Mouse (Mus musculus): ENCODE measurements around the gene Fam20a. TPM values are rescaled to one million over a fixed set of nuclear protein-coding genes. Genes with fewer than 3 reads are reported as not detected.

Fam20a gene
- polyA plus RNA-seq, 1 experiment from 2014 or later: 28.0 TPM

- Histone ChIP-seq H3K4me2 (ENCODE audit: low read depth, low read length) (no peak overlapping the region), H3K9me3 (ENCODE audit: low read length) (no peaks in the 10 kb centered on the region), H3K36me3 (replicated peaks; ENCODE audit: insufficient read depth, low read length) (peaks cover 22% of the 10 kb centered on the region), H3K27ac (ENCODE audit: low read depth) (no peak overlapping the region), H3K4me1 (ENCODE audit: insufficient read depth) (0 out of 2 replicates have a peak, but pooled peaks cover 3% of the 10 kb centered on the region), H3K4me3 (ENCODE audit: low read depth, low read length) (no peak overlapping the region), H3K27me3 (ENCODE audit: insufficient read depth, low read length) (no peaks in the 10 kb centered on the region), H3K9ac (replicated peaks) (no peak overlapping the region)
- WGBS (ENCODE audit: insufficient replicate concordance): 73% methylated on average over 7 of the region's 7 CpGs
- DNase-seq (no peak), ATAC-seq (no peak)
- no peak for TF ChIP-seq EP300 (IDR thresholded peaks at IDR 0.05; ENCODE audit: low read depth)
- TF ChIP-seq CTCF (IDR thresholded peaks at IDR 0.05; ENCODE audit: low read depth): no peak
Measured at GRCm38 (mm10) chr11:109673741-109674140, 48.3 kb downstream of the Fam20a start.

GRCm38 (mm10) chr11:109672881-109673739 lies 49.0 kb downstream of the Fam20a start:
- no peaks in the 10 kb centered on the region for H3K9me3 ChIP-seq (ENCODE audit: low read length)
- no peaks in the 10 kb centered on the region for H3K27me3 ChIP-seq (ENCODE audit: insufficient read depth, low read length)
- H3K36me3 ChIP-seq (replicated peaks; ENCODE audit: insufficient read depth, low read length): peaks cover 28% of the 10 kb centered on the region
- no peak overlapping the region for H3K27ac ChIP-seq (ENCODE audit: low read depth)
- H3K9ac ChIP-seq (replicated peaks): no peak overlapping the region
- TF ChIP-seq EP300 (IDR thresholded peaks at IDR 0.05; ENCODE audit: low read depth) (no peak), CTCF (IDR thresholded peaks at IDR 0.05; ENCODE audit: low read depth) (no peak)
- ATAC-seq (no peak), DNase-seq (no peak)
- no peak overlapping the region for H3K4me3 ChIP-seq (ENCODE audit: low read depth, low read length)
- 72% methylated on average over 21 of the region's 21 CpGs for WGBS (ENCODE audit: insufficient replicate concordance)
- 0 out of 2 replicates have a peak, but pooled peaks cover 3% of the 10 kb centered on the region for H3K4me1 ChIP-seq (ENCODE audit: insufficient read depth)
- H3K4me2 ChIP-seq (ENCODE audit: low read depth, low read length): no peak overlapping the region

GRCm38 (mm10) chr11:109672396-109672795 lies 49.7 kb downstream of the Fam20a start:
- 0 out of 2 replicates have a peak, but pooled peaks cover 3% of the 10 kb centered on the region for H3K4me1 ChIP-seq (ENCODE audit: insufficient read depth)
- WGBS (ENCODE audit: insufficient replicate concordance): 80% methylated on average over 8 of the region's 8 CpGs
- TF ChIP-seq EP300 (IDR thresholded peaks at IDR 0.05; ENCODE audit: low read depth) (no peak), CTCF (IDR thresholded peaks at IDR 0.05; ENCODE audit: low read depth) (no peak)
- H3K4me3 ChIP-seq (ENCODE audit: low read depth, low read length): no peak overlapping the region
- no peaks in the 10 kb centered on the region for H3K27me3 ChIP-seq (ENCODE audit: insufficient read depth, low read length)
- ATAC-seq (no peak), DNase-seq (no peak)
- H3K9me3 ChIP-seq (ENCODE audit: low read length): no peaks in the 10 kb centered on the region
- H3K4me2 ChIP-seq (ENCODE audit: low read depth, low read length): no peak overlapping the region
- no peak overlapping the region for H3K27ac ChIP-seq (ENCODE audit: low read depth)
- peaks cover 34% of the 10 kb centered on the region for H3K36me3 ChIP-seq (replicated peaks; ENCODE audit: insufficient read depth, low read length)
- no peak overlapping the region for H3K9ac ChIP-seq (replicated peaks)

GRCm38 (mm10) chr11:109672021-109672324 lies 50.1 kb downstream of the Fam20a start:
- Histone ChIP-seq H3K36me3 (replicated peaks; ENCODE audit: insufficient read depth, low read length) (peaks cover 38% of the 10 kb centered on the region), H3K9ac (replicated peaks) (no peak overlapping the region), H3K4me3 (ENCODE audit: low read depth, low read length) (no peak overlapping the region), H3K4me2 (ENCODE audit: low read depth, low read length) (no peak overlapping the region), H3K27ac (ENCODE audit: low read depth) (no peak overlapping the region), H3K27me3 (ENCODE audit: insufficient read depth, low read length) (no peaks in the 10 kb centered on the region), H3K9me3 (ENCODE audit: low read length) (no peaks in the 10 kb centered on the region), H3K4me1 (ENCODE audit: insufficient read depth) (0 out of 2 replicates have a peak, but pooled peaks cover 3% of the 10 kb centered on the region)
- ATAC-seq: no peak
- TF ChIP-seq CTCF (IDR thresholded peaks at IDR 0.05; ENCODE audit: low read depth): no peak
- TF ChIP-seq EP300 (IDR thresholded peaks at IDR 0.05; ENCODE audit: low read depth): no peak
- WGBS (ENCODE audit: insufficient replicate concordance): 79% methylated on average over 5 of the region's 5 CpGs
- no peak for DNase-seq

- ATAC-seq: no peak
- DNase-seq: no peak
- peaks cover 44% of the 10 kb centered on the region for H3K36me3 ChIP-seq (replicated peaks; ENCODE audit: insufficient read depth, low read length)
- H3K4me2 ChIP-seq (ENCODE audit: low read depth, low read length): no peak overlapping the region
- TF ChIP-seq CTCF (IDR thresholded peaks at IDR 0.05; ENCODE audit: low read depth): no peak
- TF ChIP-seq EP300 (IDR thresholded peaks at IDR 0.05; ENCODE audit: low read depth): no peak
- 80% methylated on average over 6 of the region's 6 CpGs for whole genome bisulfite sequencing (ENCODE audit: insufficient replicate concordance)
- H3K9me3 ChIP-seq (ENCODE audit: low read length): no peaks in the 10 kb centered on the region
- H3K27me3 ChIP-seq (ENCODE audit: insufficient read depth, low read length): no peaks in the 10 kb centered on the region
- 0 out of 2 replicates have a peak, but pooled peaks cover 3% of the 10 kb centered on the region for H3K4me1 ChIP-seq (ENCODE audit: insufficient read depth)
- H3K27ac ChIP-seq (ENCODE audit: low read depth): no peak overlapping the region
- no peak overlapping the region for H3K4me3 ChIP-seq (ENCODE audit: low read depth, low read length)
- H3K9ac ChIP-seq (replicated peaks): no peak overlapping the region
Measured at GRCm38 (mm10) chr11:109671136-109672020, 50.7 kb downstream of the Fam20a start.

All from liver, postnatal 0 days (tissue).